Mouse (Mus musculus) olfactory bulb, adult 2 months (tissue): ENCODE results near the gene Rbfox3. TPM values are rescaled to one million over a fixed set of nuclear protein-coding genes. Genes with fewer than 3 reads are reported as not detected.

ENCODE experiments used
- H3K27ac ChIP-seq: fragments of 200-500 bp; 2 replicates; pipeline ENCODE4 v1.5.1; 2012; ENCODE audit warnings: low read depth, low read length; ENCODE audit not compliant: insufficient read depth
- H3K4me1 ChIP-seq: fragments of 200-500 bp; 2 replicates; pipeline ENCODE4 v1.6.1; 2012; ENCODE audit warnings: low read length; ENCODE audit not compliant: control insufficient read depth, insufficient read depth
- H3K4me3 ChIP-seq: fragments of 200-500 bp; 2 replicates; pipeline ENCODE4 v1.5.1; 2012; ENCODE audit warnings: mild to moderate bottlenecking, low read depth, low read length, moderate library complexity; ENCODE audit not compliant: insufficient read depth
- CTCF ChIP-seq: fragments of 200-500 bp; IDR thresholded peaks from 2 replicates; pipeline ENCODE4 v1.5.1; 2012; ENCODE audit warnings: low read depth, mild to moderate bottlenecking, low read length, moderate library complexity; ENCODE audit not compliant: insufficient read depth
- POLR2A ChIP-seq: fragments of 200-500 bp; IDR thresholded peaks from 2 replicates; pipeline ENCODE4 v1.6.1; 2012; ENCODE audit warnings: mild to moderate bottlenecking, low read depth, low read length, moderate library complexity; ENCODE audit not compliant: insufficient read depth
- WGBS: fragments of 180-500 bp; shearing (Covaris S2); methylation state at CpG from one replicate; pipeline ENCODE4 v1.1.7; 2018; 5-methylcytosine and 5-hydroxymethylcytosine counted together
- polyA plus RNA-seq: library from polyadenylated mRNA; stranded (reverse); fragments of >200 nt; gene quantifications from 2 replicates; pipeline ENCODE4 v1.2.4, GENCODE M21; 2012; ENCODE audit warnings: low replicate concordance; ENCODE audit not compliant: missing spikeins, insufficient read depth, insufficient read length

Rbfox3 gene
- polyA plus RNA-seq, 1 experiment, result not detected

DNA sequence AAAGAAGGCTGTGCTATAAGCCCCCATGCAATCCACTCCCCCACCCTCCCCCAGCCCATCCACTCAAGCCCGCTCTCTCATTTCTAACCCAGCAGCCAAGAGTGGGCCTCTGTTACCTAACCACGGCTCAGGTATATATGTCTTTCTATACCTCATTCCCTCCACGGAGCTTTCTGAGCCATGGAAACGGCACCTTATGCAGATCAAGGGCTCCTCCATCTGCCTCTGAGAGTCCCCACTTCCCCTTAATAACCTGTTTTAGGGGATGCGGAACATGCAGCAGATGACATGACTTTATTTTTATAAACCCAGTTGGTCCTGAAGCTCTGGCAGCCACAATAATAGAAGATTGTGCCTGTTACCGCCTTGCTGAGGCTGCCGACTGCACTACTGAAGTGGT lies 63.4 kb downstream of the Rbfox3 start:
- WGBS, result 51% methylated on average over 7 of the region's 7 CpGs
- TF ChIP-seq CTCF (no peak), POLR2A (no peak)
- H3K4me3 ChIP-seq, result no peak overlapping the region
- H3K27ac ChIP-seq, result 0 out of 2 replicates have a peak overlapping the region, but pooled peaks have one; percentile 45
- H3K4me1 ChIP-seq, result peaks cover 62% of the 10 kb centered on the region

DNA sequence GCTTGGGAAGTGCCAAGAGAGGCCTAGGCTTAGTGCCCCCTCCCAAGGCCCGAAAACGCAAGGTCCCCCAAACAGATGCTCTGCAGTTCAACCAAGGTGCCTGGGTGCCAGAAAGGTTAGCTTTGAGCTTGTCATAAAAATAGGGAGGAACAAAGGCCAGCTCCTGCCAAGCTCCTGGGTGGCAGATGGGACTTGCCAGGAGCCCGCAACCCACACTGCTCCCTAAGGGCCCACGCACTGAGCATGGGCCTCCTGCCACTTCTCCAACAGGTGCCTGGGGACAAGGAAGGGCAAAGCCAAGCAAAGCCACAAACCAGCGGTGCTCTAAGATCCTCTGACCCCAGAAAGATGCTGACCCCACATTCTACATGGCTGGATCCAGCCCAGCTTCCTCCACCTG lies 70.4 kb downstream of the Rbfox3 start:
- peaks cover 64% of the 10 kb centered on the region for H3K4me1 ChIP-seq
- no peak for TF ChIP-seq POLR2A
- H3K4me3 ChIP-seq, result no peak overlapping the region
- no peak overlapping the region for H3K27ac ChIP-seq
- 68% methylated on average over 5 of the region's 5 CpGs for WGBS

DNA sequence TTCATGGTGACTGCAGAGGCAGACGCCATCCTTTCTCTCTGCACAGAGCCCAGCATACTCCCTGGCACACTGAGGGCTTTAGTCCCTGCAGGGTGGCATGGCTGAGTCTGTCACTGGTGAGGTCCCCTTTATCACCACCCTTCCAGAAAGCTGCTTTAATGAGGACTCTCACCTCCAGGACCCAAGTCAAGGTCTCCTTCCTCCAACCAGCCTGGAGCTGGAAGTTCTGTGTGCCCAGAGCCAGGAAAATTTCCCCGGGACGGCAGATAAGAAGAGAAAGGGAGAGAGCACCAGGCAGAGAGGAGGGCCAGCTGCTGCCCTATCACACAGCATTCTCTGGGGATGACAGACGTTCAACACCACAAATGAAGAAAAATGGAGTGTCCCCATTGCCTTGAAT lies 73.2 kb downstream of the Rbfox3 start:
- 43% methylated on average over 4 of the region's 4 CpGs for WGBS
- no peak for TF ChIP-seq CTCF
- TF ChIP-seq POLR2A, result no peak
- Histone ChIP-seq H3K4me3 (no peak overlapping the region), H3K27ac (no peak overlapping the region), H3K4me1 (peaks cover 68% of the 10 kb centered on the region)

GRCm38 (mm10) chr11:118836889-118837288 lies 74.5 kb downstream of the Rbfox3 start:
- 51% methylated on average over 4 of the region's 4 CpGs for WGBS
- no peak overlapping the region for H3K27ac ChIP-seq
- H3K4me1 ChIP-seq, result peaks cover 68% of the 10 kb centered on the region
- H3K4me3 ChIP-seq, result no peak overlapping the region
- TF ChIP-seq CTCF, result no peak
- no peak for TF ChIP-seq POLR2A

DNA sequence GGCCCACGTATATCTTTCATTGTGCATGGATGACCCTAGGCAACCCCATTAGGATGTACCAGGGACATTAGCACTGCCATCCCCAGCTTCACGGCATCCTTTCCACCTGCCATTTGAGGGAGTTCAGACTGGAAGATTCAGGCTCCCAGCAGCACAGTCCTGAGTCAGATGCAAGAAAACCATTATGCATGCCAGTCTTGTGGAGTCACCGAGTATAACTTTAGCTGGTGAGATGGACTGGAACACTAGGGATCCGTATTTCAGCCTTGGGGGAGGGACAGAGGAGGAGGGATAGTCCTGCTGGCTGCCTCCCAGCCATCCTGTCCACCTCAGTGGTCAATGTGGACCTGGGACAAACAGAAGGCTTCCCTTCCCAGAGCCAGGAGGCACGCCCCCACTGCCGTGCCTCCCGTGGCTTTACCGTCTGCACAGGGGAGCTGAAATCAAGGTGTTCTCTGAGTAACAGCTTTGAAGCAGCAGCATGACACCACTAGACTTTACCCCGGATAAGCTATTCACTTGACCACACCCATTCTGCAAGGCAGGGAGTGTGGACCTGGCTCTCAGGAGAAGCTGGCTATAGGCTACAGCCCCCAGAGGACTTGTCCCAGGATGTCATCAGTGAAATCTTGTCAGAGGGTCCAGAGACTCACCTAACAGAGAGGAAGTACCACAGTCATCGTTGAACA lies 78.5 kb downstream of the Rbfox3 start:
- 62% methylated on average over 10 of the region's 10 CpGs for WGBS
- Histone ChIP-seq H3K4me3 (no peak overlapping the region), H3K4me1 (peaks cover 49% of the 10 kb centered on the region), H3K27ac (no peak overlapping the region)
- no peak for TF ChIP-seq CTCF

- Histone ChIP-seq H3K27ac (no peak overlapping the region), H3K4me3 (no peak overlapping the region), H3K4me1 (peaks cover 47% of the 10 kb centered on the region)
- WGBS, result 71% methylated on average over 7 of the region's 7 CpGs
- no peak for TF ChIP-seq POLR2A
- no peak for TF ChIP-seq CTCF
Observed at GRCm38 (mm10) chr11:118831730-118832129, 79.7 kb downstream of the Rbfox3 start.

GRCm38 (mm10) chr11:118825280-118826094 lies 85.9 kb downstream of the Rbfox3 start:
- TF ChIP-seq CTCF, result no peak
- WGBS, result 38% methylated on average over 25 of the region's 25 CpGs
- Histone ChIP-seq H3K27ac (peak overlapping the region; percentile 64), H3K4me1 (peaks cover 50% of the 10 kb centered on the region), H3K4me3 (no peak overlapping the region)

DNA sequence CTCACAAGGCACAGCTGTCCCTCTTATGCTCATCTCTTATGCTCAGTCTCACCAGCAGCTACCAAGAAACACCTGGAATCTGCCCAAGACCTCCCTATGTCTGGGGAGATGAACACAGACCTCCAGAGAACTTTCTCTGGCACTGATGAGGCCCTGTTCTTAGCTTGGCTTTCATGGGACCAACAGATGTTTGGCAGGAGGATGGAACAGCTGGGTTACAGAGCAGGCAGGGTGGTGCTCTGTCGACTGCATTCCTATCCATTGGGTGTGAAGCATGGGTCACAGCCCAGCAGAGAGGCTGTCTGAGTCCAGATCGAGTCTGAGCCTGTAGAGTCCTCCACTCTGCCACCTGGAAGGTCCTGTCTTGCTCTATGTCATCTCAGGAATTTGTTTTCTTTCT lies 90.0 kb downstream of the Rbfox3 start:
- no peak for TF ChIP-seq POLR2A
- no peak for TF ChIP-seq CTCF
- Histone ChIP-seq H3K4me3 (no peak overlapping the region), H3K27ac (peak overlapping the region; percentile 18; the same call in 1 of the 2 replicates), H3K4me1 (peaks cover 50% of the 10 kb centered on the region)
- 43% methylated on average over 2 of the region's 2 CpGs for WGBS

GRCm38 (mm10) chr11:118818528-118818927 lies 92.9 kb downstream of the Rbfox3 start:
- TF ChIP-seq CTCF (no peak), POLR2A (no peak)
- Histone ChIP-seq H3K4me3 (no peak overlapping the region), H3K4me1 (peaks cover 54% of the 10 kb centered on the region), H3K27ac (no peak overlapping the region)
- 57% methylated on average over 8 of the region's 8 CpGs for WGBS

GRCm38 (mm10) chr11:118815118-118815517 lies 96.3 kb downstream of the Rbfox3 start:
- WGBS, result 43% methylated on average over 5 of the region's 5 CpGs
- no peak for TF ChIP-seq POLR2A
- TF ChIP-seq CTCF, result no peak
- no peak overlapping the region for H3K4me3 ChIP-seq
- peak overlapping the region; percentile 92 for H3K27ac ChIP-seq
- H3K4me1 ChIP-seq, result peaks cover 66% of the 10 kb centered on the region
